Comparison of ENCODE assay signal across 8 mouse cellular contexts in genomic region chr10:66813850-66814564, GRCm38 (mm10).
DNase-seq lines count a peak whose midpoint lies in the region; ATAC-seq and TF ChIP-seq lines count a peak whose summit lies in the region.

No protein-coding gene starts in this region.

- peak; percentile 52 for TF ChIP-seq CTCF in lung, postnatal 0 days (IDR thresholded peaks at IDR 0.05)

- no peak overlapping the region for H3K27ac ChIP-seq in heart, embryonic 11.5 days (ENCODE audit: low read depth, low read length)
- H3K27ac ChIP-seq in hindbrain, embryonic 16.5 days (ENCODE audit: low read depth, low read length) = no peak overlapping the region
- no peak overlapping the region for H3K27ac ChIP-seq in lung, postnatal 0 days (ENCODE audit: low read length)

- H3K4me1 ChIP-seq in heart, embryonic 11.5 days (ENCODE audit: control insufficient read depth, insufficient read depth, low read length) = peaks cover 6% of the 10 kb centered on the region; the same call in 1 of the 2 replicates
- no peaks in the 10 kb centered on the region; the same call in 1 of the 2 replicates for H3K4me1 ChIP-seq in hindbrain, embryonic 16.5 days (ENCODE audit: control insufficient read depth, insufficient read depth, low read depth, low read length)
- H3K4me1 ChIP-seq in lung, postnatal 0 days (ENCODE audit: insufficient read depth, low read depth, low read length) = 0 out of 2 replicates have a peak, but pooled peaks cover 2% of the 10 kb centered on the region

- no peak overlapping the region for H3K9ac ChIP-seq in heart, embryonic 11.5 days (ENCODE audit: low read depth, low read length)
- H3K9ac ChIP-seq in hindbrain, embryonic 16.5 days (ENCODE audit: low read depth, low read length) = no peak overlapping the region
- no peak overlapping the region for H3K9ac ChIP-seq in lung, postnatal 0 days (replicated peaks; ENCODE audit: low read depth)

- no peak overlapping the region for H3K4me3 ChIP-seq in heart, embryonic 11.5 days (ENCODE audit: low read depth, low read length)
- H3K4me3 ChIP-seq in hindbrain, embryonic 16.5 days (ENCODE audit: low read length) = no peak overlapping the region
- H3K4me3 ChIP-seq in lung, postnatal 0 days (ENCODE audit: low read depth, low read length) = no peak overlapping the region

- 0 out of 2 replicates have a peak, but pooled peaks have one; percentile 6 for ATAC-seq in heart, embryonic 11.5 days (replicated peaks; ENCODE audit: insufficient number of reproducible peaks, low FRiP score, low TSS enrichment)
- ATAC-seq in hindbrain, embryonic 16.5 days = no peak; the same call in 1 of the 2 replicates
- ATAC-seq in lung, postnatal 0 days = peak; percentile 31

- H3K4me2 ChIP-seq in heart, embryonic 11.5 days = peak overlapping the region; percentile 58
- peak overlapping the region; percentile 9; the same call in 1 of the 2 replicates for H3K4me2 ChIP-seq in hindbrain, embryonic 16.5 days (ENCODE audit: low read length)
- peak overlapping the region; percentile 32 for H3K4me2 ChIP-seq in lung, postnatal 0 days (replicated peaks; ENCODE audit: low read depth, low read length)

- no peaks in the 10 kb centered on the region for H3K36me3 ChIP-seq in heart, embryonic 11.5 days (ENCODE audit: control insufficient read depth, insufficient read depth, low read length)
- no peaks in the 10 kb centered on the region for H3K36me3 ChIP-seq in hindbrain, embryonic 16.5 days (ENCODE audit: control insufficient read depth, insufficient read depth, low read length)
- no peaks in the 10 kb centered on the region for H3K36me3 ChIP-seq in lung, postnatal 0 days (ENCODE audit: insufficient read depth, low read length)

- no peaks in the 10 kb centered on the region for H3K27me3 ChIP-seq in heart, embryonic 11.5 days (ENCODE audit: control insufficient read depth, insufficient read depth, low read length)
- H3K27me3 ChIP-seq in hindbrain, embryonic 16.5 days (replicated peaks; ENCODE audit: control insufficient read depth, insufficient read depth, low read length) = no peaks in the 10 kb centered on the region
- H3K27me3 ChIP-seq in lung, postnatal 0 days (replicated peaks; ENCODE audit: insufficient read depth, low read length) = no peaks in the 10 kb centered on the region

- TF ChIP-seq EP300 in lung, postnatal 0 days (IDR thresholded peaks at IDR 0.05) = no peak; the same call in 1 of the 2 replicates

- WGBS in heart, embryonic 11.5 days (ENCODE audit: insufficient replicate concordance) = 8% methylated on average over 15 of the region's 15 CpGs
- 18% methylated on average over 15 of the region's 15 CpGs for WGBS in hindbrain, embryonic 16.5 days
- WGBS in lung, postnatal 0 days = 10% methylated on average over 15 of the region's 15 CpGs

- DNase-seq in heart, adult 9 months (ENCODE audit: low spot score in 2 of 2) = no peak
- DNase-seq in c-Kit-positive CD71-positive TER-119-negative erythroid progenitor cells, embryonic 14.5 days (ENCODE audit: low read depth) = peak; percentile 6
- DNase-seq in lung, postnatal 0 days (ENCODE audit: low spot score) = peak; percentile 31
- DNase-seq in testis, postnatal 10 days (ENCODE audit: low spot score) = peak; percentile 49
- DNase-seq in gastrocnemius, postnatal 10 days = no peak
- DNase-seq in right cerebral cortex, adult 2 months (ENCODE audit: low spot score in 2 of 2) = no peak

- H3K9me3 ChIP-seq in heart, embryonic 11.5 days (replicated peaks; ENCODE audit: control insufficient read depth, low read length) = no peaks in the 10 kb centered on the region
- no peaks in the 10 kb centered on the region for H3K9me3 ChIP-seq in hindbrain, embryonic 16.5 days (ENCODE audit: control insufficient read depth, low read length)
- H3K9me3 ChIP-seq in lung, postnatal 0 days (ENCODE audit: low read length) = no peaks in the 10 kb centered on the region

Comparison
In these comparisons a context has a peak if more than half of its experiments do, and no peak if none do; other contexts are left out.
1. DNase-seq: peak in c-Kit-positive CD71-positive TER-119-negative erythroid progenitor cells, embryonic 14.5 days (single experiment), lung, postnatal 0 days (single experiment) and testis, postnatal 10 days (single experiment); none in heart, adult 9 months (0 of 2), gastrocnemius, postnatal 10 days (single experiment) and right cerebral cortex, adult 2 months (0 of 2).
2. Peak in every context shown above with its lines, with median percentiles within 50 percentile points of each other: H3K4me2 ChIP-seq.